Mouse (Mus musculus): ENCODE results near the gene Opn5. TPM values are rescaled to one million over a fixed set of nuclear protein-coding genes. Genes with fewer than 3 reads are reported as not detected.

The Opn5 gene
- total and polyA plus RNA-seq, 3 experiments = not detected

- H3K9me3 ChIP-seq (replicated peaks; ENCODE audit: insufficient read depth, low read length) = no peaks in the 10 kb centered on the region
- TF ChIP-seq USF1 (IDR thresholded peaks at IDR 0.05; ENCODE audit: low read depth, low read length) (no peak), MAX (IDR thresholded peaks at IDR 0.05; ENCODE audit: low read length) (no peak), POLR2A (IDR thresholded peaks at IDR 0.05; ENCODE audit: control insufficient read depth in 1 of 2, insufficient read depth in 1 of 2, low read depth in 1 of 2, low read length in 2 of 2, poor library complexity in 1 of 2) (no peak), RAD21 (IDR thresholded peaks at IDR 0.05; ENCODE audit: low read depth, low read length) (peak; percentile 81), CTCF (IDR thresholded peaks at IDR 0.05 in 2 of 3, conservative IDR thresholded peaks at IDR 0.05 in 1 of 3; ENCODE audit: control insufficient read depth in 1 of 3, insufficient read depth in 1 of 3, low read depth in 2 of 3, low read length in 3 of 3, poor library complexity in 1 of 3, severe bottlenecking in 1 of 3) (peak; percentile 61 to 82 (median 74)), ELF1 (IDR thresholded peaks at IDR 0.05; ENCODE audit: low read depth, low read length) (0 out of 2 replicates have a peak, but pooled peaks have one; percentile 5), POLR2AphosphoS5 (IDR thresholded peaks at IDR 0.05; ENCODE audit: borderline replicate concordance, low read depth, low read length) (no peak), SMC3 (IDR thresholded peaks at IDR 0.05; ENCODE audit: low read depth, low read length) (peak; percentile 80), KAT2A (conservative IDR thresholded peaks at IDR 0.05; ENCODE audit: low read depth, low read length) (no peak), BHLHE40 (IDR thresholded peaks at IDR 0.05; ENCODE audit: borderline replicate concordance, low read depth, low read length) (no peak), ETS1 (IDR thresholded peaks at IDR 0.05; ENCODE audit: low read depth, low read length) (no peak), UBTF (IDR thresholded peaks at IDR 0.05; ENCODE audit: borderline replicate concordance, insufficient read depth, low read depth, low read length) (no peak), SIN3A (IDR thresholded peaks at IDR 0.05; ENCODE audit: low read length) (0 out of 2 replicates have a peak, but pooled peaks have one; percentile 16), USF2 (IDR thresholded peaks at IDR 0.05; ENCODE audit: borderline replicate concordance in 1 of 2, insufficient read depth in 1 of 2, low read depth in 1 of 2, low read length in 2 of 2) (no peak), ZKSCAN1 (IDR thresholded peaks at IDR 0.05; ENCODE audit: low read depth, low read length) (no peak), ZC3H11A (IDR thresholded peaks at IDR 0.05; ENCODE audit: low read depth, low read length) (peak; percentile 71), CHD2 (IDR thresholded peaks at IDR 0.05; ENCODE audit: low read length) (no peak), E2F4 (IDR thresholded peaks at IDR 0.05; ENCODE audit: borderline replicate concordance, low read depth, low read length) (no peak)
- no peak overlapping the region for H3K9ac ChIP-seq (ENCODE audit: control insufficient read depth, low read depth, low read length, poor library complexity, severe bottlenecking)
- no peaks in the 10 kb centered on the region for H3K79me2 ChIP-seq (ENCODE audit: control insufficient read depth, insufficient read depth, low read length, poor library complexity)
- DNase-seq (ENCODE audit: low read depth, low spot score) = peak; percentile 63
- H3K4me3 ChIP-seq (ENCODE audit: control insufficient read depth in 1 of 2, insufficient read depth in 1 of 2, low read depth in 2 of 2, low read length in 2 of 2) = peak overlapping the region in 1 of 2 experiments; percentile 21; a peak in 1 of 4 replicates
- H3K36me3 ChIP-seq (ENCODE audit: control insufficient read depth in 1 of 2, insufficient read depth in 2 of 2, low read length in 2 of 2) = no peaks in the 10 kb centered on the region
- H3K4me1 ChIP-seq (ENCODE audit: control insufficient read depth in 1 of 2, insufficient read depth in 2 of 2, low read length in 2 of 2) = no peaks in the 10 kb centered on the region
- no peak overlapping the region for H3K27ac ChIP-seq (ENCODE audit: control insufficient read depth, low read depth, low read length)
- no peaks in the 10 kb centered on the region for H3K27me3 ChIP-seq (ENCODE audit: control insufficient read depth in 1 of 2, insufficient read depth in 2 of 2, low read length in 2 of 2)
Observed at GRCm38 (mm10) chr17:42602829-42603784, 8.1 kb downstream of the Opn5 start.

GRCm38 (mm10) chr17:42586486-42586885 is 24.7 kb downstream of the Opn5 start:
- no peaks in the 10 kb centered on the region for H3K9me3 ChIP-seq (replicated peaks; ENCODE audit: insufficient read depth, low read length)

More at GRCm38 (mm10) chr17:42586486-42586885, 24.7 kb downstream of the Opn5 start:
- H3K27me3 ChIP-seq (ENCODE audit: control insufficient read depth in 1 of 2, insufficient read depth in 2 of 2, low read length in 2 of 2) = no peaks in the 10 kb centered on the region
- no peak overlapping the region for H3K27ac ChIP-seq (ENCODE audit: control insufficient read depth, low read depth, low read length)
- no peak overlapping the region for H3K9ac ChIP-seq (ENCODE audit: control insufficient read depth, low read depth, low read length, poor library complexity, severe bottlenecking)
- DNase-seq (ENCODE audit: low read depth, low spot score) = no peak
- no peaks in the 10 kb centered on the region for H3K79me2 ChIP-seq (ENCODE audit: control insufficient read depth, insufficient read depth, low read length, poor library complexity)
- TF ChIP-seq ZNF384 (IDR thresholded peaks at IDR 0.05; ENCODE audit: low read depth, low read length) (no peak), EP300 (IDR thresholded peaks at IDR 0.05; ENCODE audit: low read depth in 1 of 2, low read length in 2 of 2) (no peak), MAX (IDR thresholded peaks at IDR 0.05; ENCODE audit: low read length) (no peak), MYB (IDR thresholded peaks at IDR 0.05; ENCODE audit: low read depth, low read length) (no peak), MYC (IDR thresholded peaks at IDR 0.05; ENCODE audit: low read depth, low read length) (no peak), NELFE (IDR thresholded peaks at IDR 0.05; ENCODE audit: low read depth, low read length) (no peak), ZMIZ1 (IDR thresholded peaks at IDR 0.05; ENCODE audit: low read depth, low read length) (no peak), GATA1 (IDR thresholded peaks at IDR 0.05; ENCODE audit: low read depth, low read length) (no peak), JUND (IDR thresholded peaks at IDR 0.05; ENCODE audit: low read depth, low read length) (no peak), NRF1 (IDR thresholded peaks at IDR 0.05; ENCODE audit: insufficient read depth, low read depth, low read length, poor library complexity, severe bottlenecking) (no peak)
- no peaks in the 10 kb centered on the region for H3K4me1 ChIP-seq (ENCODE audit: control insufficient read depth in 1 of 2, insufficient read depth in 2 of 2, low read length in 2 of 2)
- no peak overlapping the region for H3K4me3 ChIP-seq (ENCODE audit: control insufficient read depth in 1 of 2, insufficient read depth in 1 of 2, low read depth in 2 of 2, low read length in 2 of 2)
- H3K36me3 ChIP-seq (ENCODE audit: control insufficient read depth in 1 of 2, insufficient read depth in 2 of 2, low read length in 2 of 2) = no peaks in the 10 kb centered on the region

Measured in MEL (cell line).